Mouse (Mus musculus): ENCODE measurements around the gene Acot8. TPM values are rescaled to one million over a fixed set of nuclear protein-coding genes. Genes with fewer than 3 reads are reported as not detected.

Gene Acot8
- total and polyA plus RNA-seq, 3 experiments, result 11.9 to 26.8 (median 15.8) TPM

- peak overlapping the region; percentile 58 to 70 (median 66) for H3K4me3 ChIP-seq (replicated peaks in 1 of 3; ENCODE audit: low read depth in 2 of 3, low read length in 2 of 3, poor library complexity in 1 of 3)
- H3K9me3 ChIP-seq (replicated peaks; ENCODE audit: low read length), result no peaks in the 10 kb centered on the region
- H3K79me2 ChIP-seq (replicated peaks; ENCODE audit: control insufficient read depth, extremely low read depth, insufficient read depth, poor library complexity, severe bottlenecking), result no peaks in the 10 kb centered on the region
- no peak for DNase-seq (ENCODE audit: extremely low read depth)
- in situ Hi-C loops (cut with MboI; ENCODE audit: low pct_ligation_motif_present, low pct_unique_long_range_greater_than_20kb, low sequenced_read_pairs) (loop anchor here (5.0 kb wide), 1 partner anchor 43 kb away; the partner anchor contains the start of gene Pcif1), dilution Hi-C loops (cut with MboI; ENCODE audit: extremely low pct_ligation_motif_present, extremely low pct_unique_long_range_greater_than_20kb, low sequenced_read_pairs) (no loop called here)
- peaks cover 1% of the 10 kb centered on the region for H3K27me3 ChIP-seq (replicated peaks)
- no peak overlapping the region for H3K27ac ChIP-seq (ENCODE audit: insufficient read depth, low read depth)
- no peak overlapping the region for H3K9ac ChIP-seq (ENCODE audit: insufficient read depth, low read depth)
- H3K4me1 ChIP-seq (ENCODE audit: control insufficient read depth in 1 of 2, insufficient read depth in 2 of 2), result peaks cover 12 to 32% of the 10 kb centered on the region in 2 experiments
- TF ChIP-seq CHD1 (IDR thresholded peaks at IDR 0.05; ENCODE audit: low read depth, low read length) (no peak), ELF1 (IDR thresholded peaks at IDR 0.05; ENCODE audit: low read depth, low read length) (0 out of 2 replicates have a peak, but pooled peaks have one; percentile 12), KAT2A (IDR thresholded peaks at IDR 0.05; ENCODE audit: insufficient replicate concordance, low read length) (no peak), PAX5 (IDR thresholded peaks at IDR 0.05; ENCODE audit: low read length) (no peak), JUND (conservative IDR thresholded peaks at IDR 0.05; ENCODE audit: low read depth, low read length) (no peak), CTCF (conservative IDR thresholded peaks at IDR 0.05 in 1 of 2, IDR thresholded peaks at IDR 0.05 in 1 of 2; ENCODE audit: low read depth in 2 of 2, low read length in 2 of 2) (peak in 1 of 2 experiments; percentile 38; a peak in 2 of 4 replicates)
- H3K36me3 ChIP-seq (replicated peaks in 1 of 2; ENCODE audit: control insufficient read depth in 1 of 2, insufficient read depth in 1 of 2, low read length in 1 of 2), result peaks cover 29 to 38% of the 10 kb centered on the region in 2 experiments
- H3K4me2 ChIP-seq (ENCODE audit: insufficient read depth, low read depth, poor library complexity, severe bottlenecking), result peak overlapping the region; percentile 53
Measured at GRCm38 (mm10) chr2:164834531-164834930, 29.8 kb upstream of the Acot8 start.

DNA sequence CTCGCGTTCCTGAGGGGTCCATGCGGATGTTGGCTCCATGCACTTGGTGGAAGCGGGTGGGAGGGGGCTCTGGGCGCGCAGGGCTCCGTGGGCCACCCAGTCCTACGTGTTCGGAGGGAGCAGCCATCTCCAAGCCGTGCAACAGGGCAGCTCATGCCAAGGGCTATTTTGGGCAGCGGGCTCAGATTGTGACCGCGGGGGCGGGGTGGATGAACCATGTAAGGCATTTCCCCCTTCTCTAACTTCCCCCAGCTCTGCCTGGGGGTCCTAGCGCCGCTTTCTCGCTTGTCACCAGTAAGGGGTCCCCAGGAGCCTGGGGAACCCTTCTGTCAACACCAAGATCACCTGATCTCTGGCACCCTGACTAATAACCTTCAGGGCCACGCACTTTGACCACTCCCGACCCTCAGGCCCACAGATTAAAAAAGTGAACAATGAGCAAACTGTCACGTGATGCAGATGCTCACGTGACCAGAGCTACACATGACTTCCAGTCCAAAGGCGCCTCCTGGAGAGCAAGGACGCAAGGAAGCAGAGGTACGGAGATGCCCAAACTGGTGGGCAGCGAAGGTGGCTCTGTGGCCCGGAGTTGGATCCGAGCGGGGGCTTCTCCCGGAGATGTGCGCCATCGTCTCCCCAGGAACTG, 28.8 kb upstream of the Acot8 start, which contains the start of gene Neurl2:
TSS of gene Neurl2 (minus strand) at position 143 of the 646 bp plus-strand sequence.
- peak; percentile 70 for DNase-seq (ENCODE audit: extremely low read depth)
- no peaks in the 10 kb centered on the region for H3K9me3 ChIP-seq (replicated peaks; ENCODE audit: low read length)
- H3K79me2 ChIP-seq (replicated peaks; ENCODE audit: control insufficient read depth, extremely low read depth, insufficient read depth, poor library complexity, severe bottlenecking), result no peaks in the 10 kb centered on the region
- H3K4me2 ChIP-seq (ENCODE audit: insufficient read depth, low read depth, poor library complexity, severe bottlenecking), result peak within 1 kb of the TSS; percentile 53
- H3K27me3 ChIP-seq (replicated peaks), result peaks cover 1% of the 10 kb centered on the region
- dilution Hi-C loops (cut with MboI; ENCODE audit: extremely low pct_ligation_motif_present, extremely low pct_unique_long_range_greater_than_20kb, low sequenced_read_pairs), result no loop called here
- peak within 1 kb of the TSS; percentile 74 for H3K9ac ChIP-seq (ENCODE audit: insufficient read depth, low read depth)
- H3K27ac ChIP-seq (ENCODE audit: insufficient read depth, low read depth), result peak within 1 kb of the TSS; percentile 26; the same call in 1 of the 2 replicates
- H3K4me1 ChIP-seq (ENCODE audit: control insufficient read depth in 1 of 2, insufficient read depth in 2 of 2), result peaks cover 12 to 39% of the 10 kb centered on the region in 2 experiments
- peak within 1 kb of the TSS; percentile 58 to 70 (median 66) for H3K4me3 ChIP-seq (replicated peaks in 1 of 3; ENCODE audit: low read depth in 2 of 3, low read length in 2 of 3, poor library complexity in 1 of 3)
- peaks cover 21 to 31% of the 10 kb centered on the region in 2 experiments for H3K36me3 ChIP-seq (replicated peaks in 1 of 2; ENCODE audit: control insufficient read depth in 1 of 2, insufficient read depth in 1 of 2, low read length in 1 of 2)
- peak; percentile 88 for TF ChIP-seq SIN3A (IDR thresholded peaks at IDR 0.05; ENCODE audit: low read length)
- peak; percentile 100 for TF ChIP-seq USF2 (conservative IDR thresholded peaks at IDR 0.05; ENCODE audit: low read depth, low read length)
- no peak; the same call in 1 of the 2 replicates for TF ChIP-seq TCF12 (IDR thresholded peaks at IDR 0.05; ENCODE audit: low read depth, low read length)
- peak; percentile 99 for TF ChIP-seq BHLHE40 (IDR thresholded peaks at IDR 0.05; ENCODE audit: low read depth, low read length)
- TF ChIP-seq HCFC1 (IDR thresholded peaks at IDR 0.05; ENCODE audit: low read depth, low read length), result peak; percentile 69
- no peak for TF ChIP-seq GABPA (IDR thresholded peaks at IDR 0.05; ENCODE audit: insufficient replicate concordance, low read depth, low read length)
- no peak for TF ChIP-seq KAT2A (IDR thresholded peaks at IDR 0.05; ENCODE audit: insufficient replicate concordance, low read length)
- 0 out of 2 replicates have a peak, but pooled peaks have one; percentile 13 for TF ChIP-seq NELFE (IDR thresholded peaks at IDR 0.05; ENCODE audit: low read depth, low read length)
- no peak for TF ChIP-seq ZKSCAN1 (IDR thresholded peaks at IDR 0.05; ENCODE audit: borderline replicate concordance, low read depth, low read length)
- TF ChIP-seq RAD21 (IDR thresholded peaks at IDR 0.05; ENCODE audit: low read depth, low read length), result no peak
- TF ChIP-seq MXI1 (IDR thresholded peaks at IDR 0.05; ENCODE audit: low read depth, low read length), result peak; percentile 55; the same call in 1 of the 2 replicates
- TF ChIP-seq USF1 (IDR thresholded peaks at IDR 0.05; ENCODE audit: low read depth, low read length), result peak; percentile 98
- TF ChIP-seq MEF2A (IDR thresholded peaks at IDR 0.05; ENCODE audit: borderline replicate concordance, low read depth, low read length), result peak; percentile 85
- 0 out of 4 replicates have a peak, but pooled peaks of 1 of the 2 experiments have one; percentile 5 for TF ChIP-seq CTCF (conservative IDR thresholded peaks at IDR 0.05 in 1 of 2, IDR thresholded peaks at IDR 0.05 in 1 of 2; ENCODE audit: low read depth in 2 of 2, low read length in 2 of 2)
- TF ChIP-seq CHD2 (IDR thresholded peaks at IDR 0.05; ENCODE audit: low read length), result no peak
- TF ChIP-seq RCOR1 (conservative IDR thresholded peaks at IDR 0.05; ENCODE audit: low read depth, low read length), result no peak
- TF ChIP-seq MAX (IDR thresholded peaks at IDR 0.05; ENCODE audit: low read length), result peak; percentile 92
- TF ChIP-seq ZC3H11A (IDR thresholded peaks at IDR 0.05; ENCODE audit: low read depth, low read length), result no peak
- TF ChIP-seq MAFK (IDR thresholded peaks at IDR 0.05; ENCODE audit: insufficient replicate concordance, low read length), result no peak
- peak; percentile 34; the same call in 1 of the 2 replicates for TF ChIP-seq ZNF384 (IDR thresholded peaks at IDR 0.05; ENCODE audit: low read depth, low read length)
- TF ChIP-seq TBP (conservative IDR thresholded peaks at IDR 0.05; ENCODE audit: low read depth, low read length), result peak; percentile 56; the same call in 1 of the 2 replicates
- 0 out of 2 replicates have a peak, but pooled peaks have one; percentile 26 for TF ChIP-seq ETS1 (conservative IDR thresholded peaks at IDR 0.05; ENCODE audit: low read depth, low read length)
- no peak for TF ChIP-seq JUND (conservative IDR thresholded peaks at IDR 0.05; ENCODE audit: low read depth, low read length)
- TF ChIP-seq POLR2A (IDR thresholded peaks at IDR 0.05; ENCODE audit: low read depth, low read length), result peak; percentile 57
- 0 out of 2 replicates have a peak, but pooled peaks have one; percentile 70 for TF ChIP-seq CHD1 (IDR thresholded peaks at IDR 0.05; ENCODE audit: low read depth, low read length)
- TF ChIP-seq ZMIZ1 (IDR thresholded peaks at IDR 0.05; ENCODE audit: low read depth, low read length), result 0 out of 2 replicates have a peak, but pooled peaks have one; percentile 11
- no peak for TF ChIP-seq E2F4 (IDR thresholded peaks at IDR 0.05; ENCODE audit: insufficient replicate concordance, low read depth, low read length)
- in situ Hi-C loops (cut with MboI; ENCODE audit: low pct_ligation_motif_present, low pct_unique_long_range_greater_than_20kb, low sequenced_read_pairs), result loop anchor here (5.0 kb wide), 1 partner anchor 44 kb away; the partner anchor contains the start of gene Pcif1

All from CH12.LX (cell line).